Mouse (Mus musculus) megakaryocyte, embryonic 14.5 days (primary cell): ENCODE measurements around the gene Bhmt2. TPM values are rescaled to one million over a fixed set of nuclear protein-coding genes. Genes with fewer than 3 reads are reported as not detected.

Experiments used
- H3K27me3 ChIP-seq: replicated peaks from 2 replicates; pipeline ENCODE3; 2012; ENCODE audit warnings: inconsistent platforms
- H3K36me3 ChIP-seq: replicated peaks from 2 replicates; pipeline ENCODE3; 2012; ENCODE audit warnings: low read length, inconsistent platforms, mixed read lengths
- H3K4me1 ChIP-seq: 2 replicates; pipeline ENCODE4 v1.6.1; 2012; ENCODE audit warnings: inconsistent platforms
- H3K4me3 ChIP-seq: replicated peaks from 2 replicates; pipeline ENCODE3; 2012; ENCODE audit warnings: moderate library complexity, mild to moderate bottlenecking, inconsistent platforms
- H3K9me3 ChIP-seq: 2 replicates; pipeline ENCODE4 v1.6.1; 2012; ENCODE audit warnings: inconsistent platforms
- FLI1 ChIP-seq: IDR thresholded peaks from 2 replicates; pipeline ENCODE4 v1.6.1; 2012; ENCODE audit warnings: low read length, inconsistent platforms, mixed read lengths
- GATA1 ChIP-seq: IDR thresholded peaks from 3 replicates; pipeline ENCODE4 v1.6.1; 2012; ENCODE audit warnings: mixed read lengths, low read length, inconsistent platforms, borderline replicate concordance
- polyA plus RNA-seq: library from polyadenylated mRNA; stranded (reverse); fragments of >175 nt; gene quantifications from 2 replicates; pipeline ENCODE4 v1.2.3, GENCODE M21; 2012; ENCODE audit warnings: low replicate concordance; ENCODE audit not compliant: insufficient read depth

Bhmt2 gene
- polyA plus RNA-seq, 1 experiment = not detected

GRCm38 (mm10) chr13:93613771-93614170 lies 60.3 kb downstream of the Bhmt2 start:
- H3K4me1 ChIP-seq = peaks cover 4% of the 10 kb centered on the region

GRCm38 (mm10) chr13:93612660-93613607 lies 61.2 kb downstream of the Bhmt2 start:
- H3K36me3 ChIP-seq = no peaks in the 10 kb centered on the region
- peaks cover 4% of the 10 kb centered on the region for H3K4me1 ChIP-seq
- H3K9me3 ChIP-seq = no peaks in the 10 kb centered on the region; the same call in 1 of the 2 replicates
- H3K4me3 ChIP-seq = no peak overlapping the region
- TF ChIP-seq GATA1 = no peak
- no peak for TF ChIP-seq FLI1
- H3K27me3 ChIP-seq = peaks cover 4% of the 10 kb centered on the region

More at GRCm38 (mm10) chr13:93613771-93614170, 60.3 kb downstream of the Bhmt2 start:
- H3K36me3 ChIP-seq = no peaks in the 10 kb centered on the region
- no peak overlapping the region for H3K4me3 ChIP-seq
- H3K9me3 ChIP-seq = no peaks in the 10 kb centered on the region; the same call in 1 of the 2 replicates
- H3K27me3 ChIP-seq = peaks cover 7% of the 10 kb centered on the region
- TF ChIP-seq GATA1 (no peak), FLI1 (no peak)

- no peak overlapping the region for H3K4me3 ChIP-seq
- TF ChIP-seq FLI1 (no peak), GATA1 (no peak)
- no peaks in the 10 kb centered on the region for H3K36me3 ChIP-seq
These were observed 65.6 kb downstream of the Bhmt2 start for GRCm38 (mm10) chr13:93608476-93608875.

DNA sequence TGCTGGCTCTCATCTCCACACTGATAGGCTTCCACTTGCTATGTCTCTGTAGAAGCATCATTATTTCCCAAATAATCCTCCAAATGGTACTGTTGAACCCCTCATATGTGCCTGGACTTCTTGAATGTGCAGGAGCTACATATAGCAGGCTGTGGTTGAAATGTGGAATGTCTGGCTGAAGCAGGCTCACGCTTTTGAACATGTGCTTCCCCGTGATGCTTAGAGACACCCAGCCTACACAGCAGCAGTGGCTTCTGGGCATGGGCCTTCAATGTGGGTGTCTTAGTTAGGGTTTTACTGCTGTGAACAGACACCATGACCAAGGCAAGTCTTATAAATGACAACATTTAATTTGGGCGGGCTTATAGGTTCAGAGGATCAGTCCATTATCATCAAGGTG lies 66.4 kb downstream of the Bhmt2 start:
- no peak for TF ChIP-seq GATA1
- TF ChIP-seq FLI1 = no peak
- Histone ChIP-seq H3K36me3 (no peaks in the 10 kb centered on the region), H3K4me3 (no peak overlapping the region), H3K4me1 (no peaks in the 10 kb centered on the region), H3K27me3 (peaks cover 5% of the 10 kb centered on the region), H3K9me3 (no peaks in the 10 kb centered on the region)

More at GRCm38 (mm10) chr13:93608476-93608875, 65.6 kb downstream of the Bhmt2 start:
- H3K4me1 ChIP-seq = no peaks in the 10 kb centered on the region
- H3K27me3 ChIP-seq = peaks cover 5% of the 10 kb centered on the region
- H3K9me3 ChIP-seq = no peaks in the 10 kb centered on the region

DNA sequence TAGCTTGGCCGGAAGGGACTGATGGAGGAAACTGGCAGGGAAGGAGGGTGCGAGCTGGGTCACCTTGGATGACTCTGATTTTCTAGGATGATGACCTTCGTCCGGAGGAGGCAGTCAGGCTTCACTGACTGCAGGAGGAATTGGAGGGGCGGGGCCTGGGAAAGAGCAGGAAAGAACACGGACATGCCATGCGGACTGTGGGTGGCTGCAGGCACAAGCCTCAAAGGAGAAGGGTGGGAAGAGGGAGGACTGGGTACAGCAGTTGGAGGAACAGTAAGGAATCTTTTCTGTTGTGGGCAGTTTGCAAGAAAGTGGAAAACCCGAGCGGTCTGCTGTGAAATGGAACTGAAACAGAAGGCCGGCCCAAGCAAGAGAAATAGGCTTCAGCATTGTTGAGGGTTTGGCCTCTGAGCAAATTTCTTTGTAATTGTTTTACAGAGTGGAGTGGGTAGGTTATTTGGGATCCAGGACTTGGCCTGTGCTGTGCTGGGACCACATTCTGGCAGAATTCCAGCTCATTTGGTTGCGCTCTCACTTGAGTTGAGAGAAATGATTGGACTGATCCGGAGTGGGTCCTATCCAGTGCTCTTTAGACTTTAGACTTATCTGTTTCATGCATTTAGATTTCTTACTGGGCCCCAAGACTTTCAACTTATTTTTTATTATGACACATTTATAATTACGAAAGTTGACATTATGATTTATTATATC lies 67.1 kb downstream of the Bhmt2 start:
- TF ChIP-seq FLI1 (no peak), GATA1 (no peak)
- Histone ChIP-seq H3K4me1 (no peaks in the 10 kb centered on the region), H3K9me3 (no peaks in the 10 kb centered on the region), H3K27me3 (peaks cover 5% of the 10 kb centered on the region), H3K36me3 (no peaks in the 10 kb centered on the region), H3K4me3 (no peak overlapping the region)

Other genes starting within 250 kb of the Bhmt2 start
- gene Jmy, start 174.5 kb downstream of the Bhmt2 start, polyA plus RNA-seq = 1.5 and 2.3 TPM in 2 replicates
- not detected in 2 replicates for gene Bhmt, start 36.3 kb downstream of the Bhmt2 start, polyA plus RNA-seq
- not detected in 2 replicates for gene Dmgdh, start 131 bp upstream of the Bhmt2 start, polyA plus RNA-seq
- 0.94 and 2.6 TPM in 2 replicates for gene Arsb, start 97.3 kb upstream of the Bhmt2 start, polyA plus RNA-seq